Mouse (Mus musculus) liver, embryonic 14.5 days (tissue): ENCODE measurements around the gene Kif26b. TPM values are rescaled to one million over a fixed set of nuclear protein-coding genes. Genes with fewer than 3 reads are reported as not detected.

ENCODE experiments used
- ATAC-seq: fragments of 200-750 bp; cut with Nextera tagmentation; 2 replicates; pipeline ENCODE4 v1.8.0; 2017; ENCODE audit warnings: moderate number of reproducible peaks, mild to moderate bottlenecking, moderate library complexity; ENCODE audit not compliant: insufficient read depth
- DNase-seq, 3 experiments: peaks; one replicate each; pipeline ENCODE4 v3.0.0-alpha.2; 2012 to 2013; ENCODE audit warnings: low read depth in 3 of 3, low spot score in 3 of 3
- H3K27ac ChIP-seq: fragments of 300-500 bp; sonication (generic); 2 replicates; pipeline ENCODE4 v1.5.1; 2014; ENCODE audit warnings: moderate library complexity, mild to moderate bottlenecking, control low read depth, inconsistent platforms
- H3K27me3 ChIP-seq: fragments of 300-500 bp; sonication (generic); 2 replicates; pipeline ENCODE4 v1.6.1; 2014; ENCODE audit warnings: mild to moderate bottlenecking, low read length, moderate library complexity; ENCODE audit not compliant: control insufficient read depth, insufficient read depth
- H3K36me3 ChIP-seq: fragments of 300-500 bp; sonication (generic); replicated peaks from 2 replicates; pipeline ENCODE4 v1.6.1; 2014; ENCODE audit warnings: low read depth; ENCODE audit not compliant: control insufficient read depth, insufficient read depth
- H3K4me1 ChIP-seq, 2 experiments: fragments of 200-500 bp in 1 of 2; fragments of 300-500 bp in 1 of 2; sonication (generic) in 1 of 2; replicated peaks; 2 replicates each; pipeline ENCODE4 v1.6.1; 2012 to 2014; ENCODE audit warnings: antibody characterized with exemption in 1 of 2, inconsistent platforms in 1 of 2, low read length in 1 of 2; ENCODE audit not compliant: control insufficient read depth in 2 of 2, insufficient read depth in 2 of 2
- H3K4me2 ChIP-seq: fragments of 300-500 bp; sonication (generic); 2 replicates; pipeline ENCODE4 v1.6.1; 2014; ENCODE audit warnings: low read depth, mild to moderate bottlenecking, control low read depth, moderate library complexity
- H3K4me3 ChIP-seq, 2 experiments: fragments of 200-500 bp in 1 of 2; fragments of 300-500 bp in 1 of 2; sonication (generic) in 1 of 2; 2 replicates each; pipeline ENCODE4 v1.5.1; 2012 to 2014; ENCODE audit warnings: low read depth in 2 of 2, low read length in 2 of 2, mild to moderate bottlenecking in 2 of 2, control low read depth in 1 of 2, inconsistent platforms in 1 of 2, moderate library complexity in 1 of 2; ENCODE audit not compliant: insufficient read depth in 1 of 2
- H3K9ac ChIP-seq: fragments of 300-500 bp; sonication (generic); replicated peaks from 2 replicates; pipeline ENCODE4 v1.6.1; 2014; ENCODE audit warnings: mild to moderate bottlenecking, control low read depth, moderate library complexity
- H3K9me3 ChIP-seq: fragments of 300-500 bp; sonication (generic); 2 replicates; pipeline ENCODE4 v1.6.1; 2016; ENCODE audit warnings: low read length, mixed read lengths; ENCODE audit not compliant: control insufficient read depth
- CTCF ChIP-seq: IDR thresholded peaks from 2 replicates; pipeline ENCODE4 v1.5.1; 2016; ENCODE audit warnings: antibody characterized with exemption, low read depth, control low read depth
- EP300 ChIP-seq: IDR thresholded peaks from 2 replicates; pipeline ENCODE4 v1.6.1; 2016; ENCODE audit warnings: antibody characterized with exemption, low read depth
- WGBS: fragments of 180-500 bp; shearing (Covaris S2); extraction: QIAGEN DNeasy Blood & Tissue Kit; methylation state at CpG from one replicate; pipeline ENCODE4 v1.1.7; 2014; ENCODE audit not compliant: insufficient replicate concordance; 5-methylcytosine and 5-hydroxymethylcytosine counted together
- polyA plus RNA-seq, 2 experiments: library from polyadenylated mRNA; depleted of rRNA in 1 of 2; stranded (reverse) in 1 of 2; unstranded in 1 of 2; fragments of >200 nt; fragmentation: Nextera tagmentation in 1 of 2; extraction: Ambion mirVana in 1 of 2; gene quantifications; 2 replicates each; pipeline versions ENCODE4 v1.2.1 to v1.2.3; 2012 to 2014

The Kif26b gene
- polyA plus RNA-seq, 2 experiments, result 0.01 to 0.07 TPM

DNA sequence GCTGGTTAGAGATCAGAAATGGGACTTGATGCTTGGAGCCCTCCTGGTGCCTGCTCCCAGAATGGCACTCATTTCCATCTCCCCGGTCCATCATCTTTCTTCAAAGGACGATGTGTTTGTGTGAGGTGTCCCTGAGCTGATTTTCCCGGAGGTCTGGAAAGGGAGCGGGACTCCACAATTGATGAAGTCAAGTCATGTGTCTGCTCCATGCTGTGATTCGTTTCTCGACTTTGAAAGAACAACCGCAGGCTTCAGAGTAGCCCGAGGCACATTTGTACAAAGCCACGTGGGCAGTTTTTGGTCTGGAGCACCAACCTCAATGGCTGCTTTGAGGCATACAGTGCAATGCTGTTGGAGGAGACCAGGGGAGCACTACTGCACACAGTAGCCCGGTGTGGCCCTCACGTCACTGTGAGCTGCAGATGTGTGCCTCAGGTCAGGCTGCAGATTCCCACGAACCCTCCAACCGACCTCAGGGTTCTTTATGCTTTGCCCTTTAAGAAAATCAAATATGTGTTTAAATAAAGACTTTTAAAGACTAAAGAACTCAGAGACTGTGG lies 43.0 kb downstream of the Kif26b start:
- Histone ChIP-seq H3K27ac (no peak overlapping the region), H3K36me3 (no peaks in the 10 kb centered on the region), H3K4me1 (no peaks in the 10 kb centered on the region), H3K9me3 (no peaks in the 10 kb centered on the region), H3K9ac (no peak overlapping the region), H3K4me2 (no peak overlapping the region), H3K4me3 (no peak overlapping the region), H3K27me3 (no peaks in the 10 kb centered on the region)
- WGBS, result 56% methylated on average over 13 of the region's 13 CpGs
- ATAC-seq, result no peak
- TF ChIP-seq EP300 (no peak), CTCF (no peak)
- DNase-seq, result no peak

DNA sequence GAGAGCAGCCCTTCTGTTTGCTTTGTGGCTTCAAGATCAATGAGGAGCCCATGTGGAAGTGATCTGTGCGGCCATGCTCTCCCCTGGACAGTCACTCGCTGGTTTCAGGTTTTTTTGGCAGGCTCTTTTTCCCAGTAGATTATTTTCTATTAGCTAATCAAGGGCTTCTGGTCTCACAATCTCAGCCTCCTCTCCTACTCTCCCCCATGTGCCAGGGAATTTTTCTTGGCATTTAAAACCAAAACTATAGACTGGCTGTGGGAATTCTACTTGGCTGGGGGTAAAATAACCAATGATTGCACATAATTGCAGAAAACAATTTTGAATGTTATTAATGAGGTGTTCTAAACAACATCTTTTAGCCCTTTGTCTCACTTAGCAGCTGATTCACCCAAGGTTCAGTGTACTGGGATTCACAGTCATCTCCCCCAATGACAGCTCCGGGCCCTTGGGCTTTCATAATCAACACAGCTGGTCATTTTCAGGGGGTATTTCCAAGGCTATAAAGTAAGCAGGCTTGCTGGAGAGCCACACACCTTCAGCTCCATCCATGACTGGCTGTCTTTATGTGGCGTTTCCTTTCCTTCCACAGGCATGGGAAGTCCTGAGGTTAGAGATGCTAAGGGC lies 44.6 kb downstream of the Kif26b start:
- no peaks in the 10 kb centered on the region for H3K36me3 ChIP-seq
- no peaks in the 10 kb centered on the region for H3K9me3 ChIP-seq
- no peak overlapping the region for H3K4me3 ChIP-seq
- no peak for ATAC-seq
- no peak overlapping the region for H3K27ac ChIP-seq
- H3K4me2 ChIP-seq, result no peak overlapping the region
- WGBS, result 45% methylated on average over 4 of the region's 4 CpGs
- DNase-seq, result no peak
- TF ChIP-seq EP300, result no peak
- no peak for TF ChIP-seq CTCF
- H3K4me1 ChIP-seq, result no peaks in the 10 kb centered on the region
- H3K27me3 ChIP-seq, result no peaks in the 10 kb centered on the region
- H3K9ac ChIP-seq, result no peak overlapping the region

DNA sequence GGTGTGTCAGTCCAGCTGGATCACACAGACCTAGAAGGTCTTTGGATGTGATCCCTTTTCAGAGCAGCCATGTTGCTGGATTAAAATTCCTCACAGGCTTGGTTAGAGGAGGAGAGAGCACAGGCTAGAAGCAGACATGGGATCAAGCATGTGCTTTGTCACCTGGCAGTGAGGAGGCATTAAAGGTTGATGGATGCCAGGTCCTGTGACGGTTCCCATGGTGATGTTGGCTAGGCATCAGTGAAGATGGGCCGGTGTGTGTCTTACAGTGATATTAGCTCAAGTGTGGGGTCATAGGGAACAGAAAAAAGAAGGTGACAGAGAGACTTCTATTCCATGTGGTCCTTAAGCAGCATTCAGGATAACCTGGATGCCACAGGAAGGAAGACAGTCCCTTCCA lies 46.8 kb downstream of the Kif26b start:
- 87% methylated on average over 2 of the region's 2 CpGs for WGBS

DNA sequence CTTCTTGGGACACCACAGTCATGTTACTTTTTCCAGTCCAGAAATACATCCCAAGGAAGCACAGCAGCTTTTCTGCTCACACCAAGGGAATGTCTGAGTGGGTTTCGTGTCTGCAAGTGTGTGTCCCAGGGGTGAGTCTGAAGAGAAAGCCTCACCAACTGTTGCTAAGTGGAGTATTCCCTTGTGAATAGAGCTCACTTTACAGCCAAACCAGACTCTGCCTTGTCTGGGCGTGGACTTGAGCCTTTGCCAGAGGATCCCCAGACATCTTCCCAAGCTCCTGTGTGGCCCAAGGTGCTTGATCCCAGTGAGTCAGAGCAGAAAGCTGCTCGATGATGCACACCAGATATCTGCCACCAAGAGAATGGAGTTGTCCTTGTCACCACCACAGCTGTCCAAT lies 48.0 kb downstream of the Kif26b start:
- DNase-seq (no peak), ATAC-seq (no peak)
- TF ChIP-seq CTCF (no peak), EP300 (no peak)
- Histone ChIP-seq H3K4me1 (no peaks in the 10 kb centered on the region), H3K9me3 (no peaks in the 10 kb centered on the region), H3K27ac (no peak overlapping the region), H3K4me3 (no peak overlapping the region), H3K27me3 (no peaks in the 10 kb centered on the region), H3K36me3 (no peaks in the 10 kb centered on the region), H3K9ac (no peak overlapping the region), H3K4me2 (no peak overlapping the region)
- WGBS, result 58% methylated on average over 3 of the region's 3 CpGs

More for the DNA sequence above, 46.8 kb downstream of the Kif26b start:
- Histone ChIP-seq H3K4me2 (no peak overlapping the region), H3K27ac (no peak overlapping the region), H3K36me3 (no peaks in the 10 kb centered on the region), H3K27me3 (no peaks in the 10 kb centered on the region), H3K4me1 (no peaks in the 10 kb centered on the region), H3K9ac (no peak overlapping the region), H3K9me3 (no peaks in the 10 kb centered on the region), H3K4me3 (no peak overlapping the region)
- ATAC-seq (no peak), DNase-seq (no peak)
- TF ChIP-seq CTCF, result no peak
- no peak for TF ChIP-seq EP300

DNA sequence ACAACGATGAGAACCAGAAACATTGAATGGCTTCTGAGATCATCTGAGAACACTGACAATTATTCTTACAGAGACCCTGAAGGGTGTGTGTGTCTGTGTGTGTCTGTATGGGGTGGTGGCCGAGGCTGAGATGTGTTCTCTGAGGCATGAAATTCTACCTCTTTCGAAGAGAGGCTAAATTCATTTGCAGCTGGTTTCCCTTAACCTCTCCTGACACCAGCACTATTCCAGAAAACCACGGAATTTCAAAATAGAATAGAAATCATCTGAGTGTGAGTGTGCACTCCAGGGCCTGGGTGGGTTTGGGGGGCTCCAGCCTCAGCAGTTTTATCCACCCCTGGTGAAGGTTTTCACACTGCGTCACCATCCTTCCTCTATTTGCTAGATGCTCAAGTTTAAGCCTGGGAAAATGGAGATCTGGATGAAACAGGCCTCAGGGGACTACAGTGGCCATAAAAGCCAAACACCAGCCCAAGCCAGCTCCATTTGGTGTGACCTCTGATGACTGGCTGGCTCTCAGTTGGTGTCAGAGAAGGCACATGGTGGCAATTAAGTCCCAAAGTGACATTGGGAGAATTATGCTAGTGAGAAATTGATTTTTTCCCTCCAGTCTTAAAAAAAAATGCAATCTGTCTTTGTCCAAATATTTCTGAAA lies 56.6 kb downstream of the Kif26b start:
- no peak overlapping the region for H3K27ac ChIP-seq
- TF ChIP-seq EP300 (no peak), CTCF (no peak)
- H3K9me3 ChIP-seq, result no peaks in the 10 kb centered on the region
- H3K4me3 ChIP-seq, result no peak overlapping the region
- DNase-seq (no peak), ATAC-seq (no peak)
- H3K9ac ChIP-seq, result no peak overlapping the region
- H3K36me3 ChIP-seq, result no peaks in the 10 kb centered on the region
- no peaks in the 10 kb centered on the region for H3K4me1 ChIP-seq
- 60% methylated on average over 5 of the region's 5 CpGs for WGBS
- H3K27me3 ChIP-seq, result no peaks in the 10 kb centered on the region
- no peak overlapping the region for H3K4me2 ChIP-seq
